Mouse (Mus musculus) forebrain, embryonic 12.5 days (tissue): ENCODE measurements around the gene Gdpd4. TPM values are rescaled to one million over a fixed set of nuclear protein-coding genes. Genes with fewer than 3 reads are reported as not detected.

Experiments used
- ATAC-seq: fragments of 200-750 bp; cut with Nextera tagmentation; 2 replicates; pipeline ENCODE4 v1.8.0; 2017; ENCODE audit warnings: moderate TSS enrichment; ENCODE audit not compliant: low FRiP score
- H3K27ac ChIP-seq: fragments of 300-500 bp; sonication (generic); 2 replicates; pipeline ENCODE4 v1.5.1; 2016; ENCODE audit warnings: mild to moderate bottlenecking
- H3K27me3 ChIP-seq: fragments of 300-500 bp; sonication (generic); 2 replicates; pipeline ENCODE4 v1.6.1; 2016; ENCODE audit warnings: mild to moderate bottlenecking
- H3K36me3 ChIP-seq: fragments of 300-500 bp; sonication (generic); replicated peaks from 2 replicates; pipeline ENCODE4 v1.6.1; 2016; ENCODE audit warnings: mild to moderate bottlenecking
- H3K4me1 ChIP-seq: fragments of 300-500 bp; sonication (generic); 2 replicates; pipeline ENCODE4 v1.6.1; 2016
- H3K4me2 ChIP-seq: fragments of 300-500 bp; sonication (generic); 2 replicates; pipeline ENCODE4 v1.6.1; 2016; ENCODE audit warnings: mild to moderate bottlenecking, moderate library complexity
- H3K4me3 ChIP-seq: fragments of 300-500 bp; sonication (generic); replicated peaks from 2 replicates; pipeline ENCODE4 v1.5.1; 2016; ENCODE audit warnings: mild to moderate bottlenecking
- H3K9ac ChIP-seq: fragments of 300-500 bp; sonication (generic); 2 replicates; pipeline ENCODE4 v1.6.1; 2016; ENCODE audit warnings: mild to moderate bottlenecking
- H3K9me3 ChIP-seq: fragments of 300-500 bp; sonication (generic); 2 replicates; pipeline ENCODE4 v1.6.1; 2016
- WGBS: fragments of 180-500 bp; shearing (Covaris S2); methylation state at CpG from one replicate; pipeline ENCODE4 v1.1.7; 2016; 5-methylcytosine and 5-hydroxymethylcytosine counted together
- polyA plus RNA-seq: library from polyadenylated mRNA; unstranded; fragments of >200 nt; fragmentation: Nextera tagmentation; extraction: Ambion mirVana; gene quantifications from 2 replicates; pipeline ENCODE4 v1.2.1, GENCODE M21; 2016

The Gdpd4 gene
- polyA plus RNA-seq: not detected in 2 replicates

DNA sequence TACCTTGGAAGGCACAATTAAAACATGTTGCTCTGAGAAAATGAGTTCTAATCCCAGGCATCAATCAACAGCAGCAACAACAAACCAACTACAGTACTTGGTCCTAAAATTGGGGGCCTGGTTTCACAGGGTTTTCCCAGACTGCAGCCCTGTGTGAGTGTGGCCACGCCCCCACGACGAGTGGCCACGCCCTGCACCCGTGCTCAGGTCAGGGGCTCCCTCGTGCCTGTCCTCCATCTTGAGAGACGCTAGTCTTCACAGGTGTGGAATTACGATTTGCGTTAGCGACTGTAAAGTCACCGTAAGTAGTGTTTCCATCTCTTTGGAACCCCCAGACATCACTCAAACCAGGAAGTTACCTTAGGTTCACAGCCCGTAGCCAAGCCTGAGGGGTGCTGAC lies at the start of gene Gdpd4:
TSS of gene Gdpd4 (plus strand) at position 214 of the 400 bp plus-strand sequence.
- H3K4me2 ChIP-seq: no peak within 1 kb of the TSS
- no peak within 1 kb of the TSS for H3K4me3 ChIP-seq
- no peaks in the 10 kb centered on the region for H3K4me1 ChIP-seq
- H3K36me3 ChIP-seq: no peaks in the 10 kb centered on the region
- 86% methylated on average over 12 of the region's 12 CpGs for WGBS
- H3K27me3 ChIP-seq: no peaks in the 10 kb centered on the region
- H3K27ac ChIP-seq: no peak within 1 kb of the TSS
- no peak within 1 kb of the TSS for H3K9ac ChIP-seq
- no peaks in the 10 kb centered on the region for H3K9me3 ChIP-seq
- no peak for ATAC-seq

DNA sequence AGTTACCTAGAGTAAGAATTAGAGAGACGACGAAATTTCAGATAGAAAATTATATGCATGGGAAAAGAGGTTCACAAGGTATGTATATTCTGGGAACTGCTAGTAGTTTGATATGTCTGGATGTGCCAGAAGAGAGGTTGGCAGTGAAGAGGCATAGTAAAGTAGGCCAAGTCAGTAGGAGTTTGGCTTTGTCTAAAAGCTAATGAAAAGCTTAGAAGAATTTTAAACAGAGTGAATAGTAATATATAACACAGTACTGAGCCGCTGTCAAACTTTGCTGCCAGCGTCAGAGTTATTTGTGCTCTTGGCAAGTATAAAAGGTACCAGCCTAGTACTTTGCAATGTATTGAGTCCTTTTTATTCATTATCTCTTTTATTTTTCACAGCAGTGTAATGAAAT lies 47.4 kb upstream of the Gdpd4 start:
- Histone ChIP-seq H3K9ac (no peak overlapping the region), H3K27ac (no peak overlapping the region), H3K4me1 (no peaks in the 10 kb centered on the region), H3K9me3 (no peaks in the 10 kb centered on the region), H3K4me2 (no peak overlapping the region), H3K27me3 (no peaks in the 10 kb centered on the region), H3K4me3 (no peak overlapping the region), H3K36me3 (no peaks in the 10 kb centered on the region)
- ATAC-seq: no peak
- 96% methylated on average over 4 of the region's 4 CpGs for WGBS

DNA sequence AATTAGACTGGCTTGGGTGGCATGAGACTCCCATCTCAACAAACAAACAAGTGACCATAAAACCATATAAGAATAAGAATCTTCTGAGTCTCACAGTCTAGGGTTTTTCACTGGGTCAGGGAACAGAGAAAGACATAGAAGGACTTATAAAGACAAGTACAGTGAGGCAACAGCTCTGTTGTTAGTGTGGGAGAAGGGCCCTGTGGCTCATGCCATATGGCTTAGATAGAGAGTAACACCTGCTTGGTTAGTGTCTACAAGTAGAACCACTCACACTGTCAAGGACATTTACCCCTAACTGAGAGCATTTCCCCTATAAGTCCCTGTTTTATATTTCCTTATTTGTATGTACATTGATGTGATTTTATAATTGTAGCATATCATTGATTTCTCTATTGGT lies 46.4 kb upstream of the Gdpd4 start:
- H3K4me2 ChIP-seq: no peak overlapping the region
- no peak overlapping the region for H3K27ac ChIP-seq
- no peak for ATAC-seq
- no peaks in the 10 kb centered on the region for H3K4me1 ChIP-seq
- H3K4me3 ChIP-seq: no peak overlapping the region
- no peaks in the 10 kb centered on the region for H3K9me3 ChIP-seq
- H3K36me3 ChIP-seq: no peaks in the 10 kb centered on the region
- H3K9ac ChIP-seq: no peak overlapping the region
- no peaks in the 10 kb centered on the region for H3K27me3 ChIP-seq

DNA sequence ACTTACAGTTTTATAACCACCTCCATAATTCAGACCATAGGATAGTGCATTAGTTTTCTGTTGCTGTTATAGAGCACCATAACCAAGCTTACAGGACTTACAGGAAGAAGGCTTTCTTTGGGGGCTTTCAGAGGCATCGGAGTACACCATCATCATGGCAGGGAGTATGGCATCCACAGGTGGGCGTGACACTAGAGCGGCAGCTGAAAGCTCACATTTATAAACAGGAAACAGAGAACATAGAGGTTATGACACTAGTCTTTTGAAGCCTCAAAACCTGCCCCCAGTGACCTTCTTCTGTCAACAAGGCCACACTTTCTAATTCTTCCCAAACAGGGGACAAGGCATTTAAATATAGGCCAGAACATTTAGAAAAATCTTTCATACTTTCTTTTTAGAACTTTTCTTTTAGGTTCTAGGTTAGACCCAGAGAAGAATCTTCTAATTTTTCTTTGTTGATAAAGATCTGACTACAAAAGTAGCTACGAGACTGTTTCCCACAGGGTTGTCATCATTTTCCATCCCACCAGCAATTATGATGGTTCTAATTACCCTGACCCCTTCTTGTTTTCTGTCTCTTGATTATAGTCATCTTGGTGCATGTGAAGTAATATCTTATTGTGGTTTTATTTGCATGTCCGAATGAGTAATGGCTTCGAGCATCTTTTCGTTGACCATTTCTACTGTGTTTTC lies 41.8 kb upstream of the Gdpd4 start:
- ATAC-seq: no peak
- Histone ChIP-seq H3K27me3 (no peaks in the 10 kb centered on the region), H3K4me3 (no peak overlapping the region), H3K4me2 (no peak overlapping the region), H3K4me1 (no peaks in the 10 kb centered on the region), H3K36me3 (no peaks in the 10 kb centered on the region; the same call in 1 of the 2 replicates), H3K27ac (no peak overlapping the region), H3K9me3 (no peaks in the 10 kb centered on the region), H3K9ac (no peak overlapping the region)
- 92% methylated on average over 7 of the region's 7 CpGs for WGBS

DNA sequence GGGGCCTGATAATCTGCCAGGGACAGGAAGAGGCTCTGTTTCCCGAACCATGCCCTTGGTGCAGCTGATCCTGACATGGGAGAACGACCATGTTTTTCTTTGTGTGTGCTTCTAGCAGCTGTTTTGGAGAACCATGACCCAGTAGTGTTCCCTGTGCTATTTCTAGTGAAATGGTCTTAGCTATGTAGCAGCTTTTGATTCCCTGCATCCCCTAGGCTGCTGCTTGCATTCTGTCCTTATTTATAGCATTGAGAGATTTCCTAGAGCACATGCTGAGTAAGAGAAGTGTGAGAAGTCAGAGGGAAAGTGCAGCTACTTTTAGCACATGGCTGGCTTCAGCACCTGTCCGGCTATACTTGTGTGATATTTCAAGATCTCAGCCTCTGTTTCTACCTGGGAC lies 8.1 kb upstream of the Gdpd4 start:
- Histone ChIP-seq H3K4me1 (no peaks in the 10 kb centered on the region), H3K4me3 (no peak overlapping the region), H3K4me2 (no peak overlapping the region), H3K27ac (no peak overlapping the region), H3K9ac (no peak overlapping the region), H3K9me3 (no peaks in the 10 kb centered on the region), H3K27me3 (no peaks in the 10 kb centered on the region), H3K36me3 (peaks cover 48% of the 10 kb centered on the region)
- ATAC-seq: no peak
- WGBS: 94% methylated on average over 3 of the region's 3 CpGs

DNA sequence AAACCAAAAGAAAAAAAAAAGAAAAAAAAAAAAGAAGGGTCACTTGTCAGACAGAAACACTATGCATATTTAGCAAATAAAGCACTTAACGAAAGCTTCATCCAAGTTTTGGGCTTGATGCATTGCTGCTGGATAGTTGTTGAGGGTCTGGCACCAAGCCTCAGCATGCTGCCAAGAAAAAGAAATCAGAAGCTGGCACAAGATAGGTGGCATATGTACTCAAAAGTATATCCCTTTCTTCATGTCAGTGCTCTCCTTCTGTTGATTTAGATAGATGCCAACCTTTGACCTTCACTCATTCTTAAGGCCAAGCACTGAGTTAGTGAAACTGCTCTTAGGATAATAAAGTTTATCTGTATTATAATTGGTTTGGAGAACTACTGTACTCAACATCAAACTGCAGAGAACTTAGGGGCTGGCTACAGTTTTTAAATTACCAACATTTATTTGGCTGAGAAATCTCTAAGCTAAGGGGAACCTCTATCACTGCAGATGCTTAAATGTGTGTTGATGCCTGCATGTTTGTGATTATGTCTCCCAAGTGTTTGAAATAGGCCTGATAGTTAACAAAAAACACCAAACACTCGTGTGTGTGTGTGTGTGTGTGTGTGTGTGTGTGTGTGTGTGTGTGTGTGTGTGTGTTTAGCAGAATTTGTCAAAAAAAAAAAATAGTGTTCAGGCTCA lies 4.8 kb upstream of the Gdpd4 start:
- 84% methylated on average over 2 of the region's 2 CpGs for WGBS
- Histone ChIP-seq H3K9me3 (no peaks in the 10 kb centered on the region), H3K4me3 (no peak overlapping the region), H3K27ac (no peak overlapping the region), H3K9ac (no peak overlapping the region), H3K36me3 (peaks cover 26% of the 10 kb centered on the region), H3K27me3 (no peaks in the 10 kb centered on the region), H3K4me2 (no peak overlapping the region), H3K4me1 (no peaks in the 10 kb centered on the region)
- ATAC-seq: no peak

DNA sequence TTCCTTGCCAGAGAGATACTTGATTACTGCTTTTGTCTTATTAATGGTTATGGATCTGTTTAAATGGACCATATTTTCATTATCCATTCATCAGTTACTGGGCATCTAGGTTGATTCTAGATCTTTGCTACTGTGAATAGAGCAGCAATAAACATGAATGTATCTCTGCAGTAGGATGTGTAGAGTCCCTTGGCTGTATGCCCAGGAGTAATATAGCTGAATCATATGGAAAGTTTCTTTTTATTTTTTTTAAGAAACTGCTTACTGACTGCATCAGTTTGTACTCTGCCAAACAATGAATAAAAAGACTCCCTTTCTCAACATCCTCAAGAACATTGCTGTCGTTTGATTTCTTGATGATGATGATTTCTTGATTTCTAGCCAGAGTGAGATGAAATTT lies 6.1 kb downstream of the Gdpd4 start:
- Histone ChIP-seq H3K4me3 (no peak overlapping the region), H3K27me3 (no peaks in the 10 kb centered on the region), H3K27ac (no peak overlapping the region), H3K4me2 (no peak overlapping the region), H3K36me3 (no peaks in the 10 kb centered on the region), H3K9ac (no peak overlapping the region), H3K4me1 (no peaks in the 10 kb centered on the region), H3K9me3 (no peaks in the 10 kb centered on the region)
- 79% methylated on average over 1 of the region's 1 CpGs for WGBS
- ATAC-seq: no peak

DNA sequence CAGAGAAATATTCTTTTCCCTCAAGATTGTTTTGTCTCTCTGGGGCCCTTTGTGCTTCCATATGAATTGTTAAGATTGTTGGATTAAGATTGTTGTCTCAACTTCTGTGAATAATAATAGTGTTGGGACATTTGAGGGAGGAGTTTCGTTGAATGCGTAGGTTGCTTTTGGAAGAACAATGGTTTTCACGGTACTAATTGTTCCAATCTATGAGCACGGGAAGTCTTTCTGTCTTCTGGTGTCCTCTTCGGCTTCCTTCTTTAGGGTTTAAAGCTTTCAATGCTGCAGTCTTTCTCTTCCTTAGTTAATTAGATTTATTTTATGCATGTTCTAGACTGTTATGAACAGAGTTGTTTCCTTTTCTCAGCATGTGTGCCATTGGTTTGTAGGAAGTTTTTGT lies 7.2 kb downstream of the Gdpd4 start:
- WGBS: 85% methylated on average over 5 of the region's 5 CpGs
- Histone ChIP-seq H3K4me1 (no peaks in the 10 kb centered on the region), H3K9me3 (no peaks in the 10 kb centered on the region), H3K36me3 (no peaks in the 10 kb centered on the region), H3K9ac (no peak overlapping the region), H3K27me3 (no peaks in the 10 kb centered on the region), H3K4me2 (no peak overlapping the region), H3K27ac (no peak overlapping the region), H3K4me3 (no peak overlapping the region)
- ATAC-seq: no peak

DNA sequence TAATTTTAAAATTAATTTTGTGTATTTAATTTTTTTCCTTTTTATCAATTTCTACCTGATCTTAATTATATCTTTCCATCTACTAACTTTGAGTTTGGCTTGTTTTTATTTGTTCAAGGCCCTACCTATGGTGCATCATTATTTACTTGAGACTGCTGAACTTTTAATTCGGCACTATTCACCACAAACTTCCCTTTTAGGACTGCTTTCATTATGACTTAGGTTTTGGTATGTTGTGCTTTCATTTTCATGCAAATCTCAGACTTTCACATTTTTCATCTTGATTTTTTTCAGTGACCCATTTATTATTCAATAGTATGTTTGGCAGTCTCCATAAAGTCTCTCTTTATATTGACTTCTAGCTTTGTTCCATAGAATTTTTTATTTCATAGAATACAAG lies 24.7 kb downstream of the Gdpd4 start:
- Histone ChIP-seq H3K4me2 (no peak overlapping the region), H3K4me3 (no peak overlapping the region), H3K9me3 (no peaks in the 10 kb centered on the region), H3K9ac (no peak overlapping the region), H3K4me1 (no peaks in the 10 kb centered on the region), H3K27ac (no peak overlapping the region), H3K36me3 (no peaks in the 10 kb centered on the region), H3K27me3 (no peaks in the 10 kb centered on the region)
- 90% methylated on average over 1 of the region's 1 CpGs for WGBS
- no peak for ATAC-seq

DNA sequence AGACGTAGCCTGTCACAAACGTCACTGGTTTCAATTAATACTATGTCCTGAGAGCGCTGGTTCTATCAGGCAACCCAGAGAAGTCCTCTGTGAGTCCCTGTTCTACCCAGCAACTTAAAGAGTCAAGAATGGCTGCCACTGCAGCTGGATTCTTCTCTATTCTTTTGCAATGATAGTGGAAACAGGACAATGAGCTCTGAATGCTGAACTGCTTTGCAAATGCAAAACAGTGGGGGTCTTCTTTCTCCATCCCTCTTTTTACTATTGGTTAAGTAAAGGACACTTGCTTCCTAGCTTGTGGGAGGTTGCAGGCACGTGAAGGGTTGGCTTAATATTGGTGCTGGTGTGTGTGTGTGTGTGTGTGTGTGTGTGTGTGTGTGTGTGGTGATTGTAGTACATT lies 52.7 kb downstream of the Gdpd4 start:
- Histone ChIP-seq H3K4me1 (no peaks in the 10 kb centered on the region), H3K27me3 (no peaks in the 10 kb centered on the region), H3K9me3 (no peaks in the 10 kb centered on the region), H3K9ac (no peak overlapping the region), H3K27ac (no peak overlapping the region), H3K4me3 (no peak overlapping the region), H3K4me2 (no peak overlapping the region), H3K36me3 (no peaks in the 10 kb centered on the region)
- ATAC-seq: no peak
- WGBS: 25% methylated on average over 4 of the region's 4 CpGs

DNA sequence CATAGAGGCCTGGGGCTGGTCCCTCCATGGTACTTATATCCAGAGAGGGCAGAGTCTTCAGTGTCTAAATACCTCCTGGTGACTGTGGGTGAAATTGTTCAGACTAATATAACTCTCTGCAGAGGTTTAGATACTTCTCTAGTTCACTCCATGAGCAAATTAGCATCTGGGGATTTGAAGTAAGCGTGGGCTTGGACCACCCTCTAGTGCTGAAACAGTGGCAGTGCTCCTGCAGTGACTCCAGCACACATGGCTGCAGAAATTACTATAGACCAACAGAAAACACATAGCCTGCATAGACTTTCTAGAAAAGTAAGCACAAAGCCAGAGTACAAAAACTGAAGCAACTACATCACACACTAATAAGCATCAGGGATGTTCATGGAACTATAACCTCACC lies 57.7 kb downstream of the Gdpd4 start:
- Histone ChIP-seq H3K36me3 (no peaks in the 10 kb centered on the region), H3K4me1 (no peaks in the 10 kb centered on the region), H3K4me2 (no peak overlapping the region), H3K4me3 (no peak overlapping the region), H3K27ac (no peak overlapping the region), H3K9me3 (no peaks in the 10 kb centered on the region), H3K9ac (no peak overlapping the region), H3K27me3 (no peaks in the 10 kb centered on the region)
- peak; percentile 75 for ATAC-seq
- 38% methylated on average over 1 of the region's 1 CpGs for WGBS

DNA sequence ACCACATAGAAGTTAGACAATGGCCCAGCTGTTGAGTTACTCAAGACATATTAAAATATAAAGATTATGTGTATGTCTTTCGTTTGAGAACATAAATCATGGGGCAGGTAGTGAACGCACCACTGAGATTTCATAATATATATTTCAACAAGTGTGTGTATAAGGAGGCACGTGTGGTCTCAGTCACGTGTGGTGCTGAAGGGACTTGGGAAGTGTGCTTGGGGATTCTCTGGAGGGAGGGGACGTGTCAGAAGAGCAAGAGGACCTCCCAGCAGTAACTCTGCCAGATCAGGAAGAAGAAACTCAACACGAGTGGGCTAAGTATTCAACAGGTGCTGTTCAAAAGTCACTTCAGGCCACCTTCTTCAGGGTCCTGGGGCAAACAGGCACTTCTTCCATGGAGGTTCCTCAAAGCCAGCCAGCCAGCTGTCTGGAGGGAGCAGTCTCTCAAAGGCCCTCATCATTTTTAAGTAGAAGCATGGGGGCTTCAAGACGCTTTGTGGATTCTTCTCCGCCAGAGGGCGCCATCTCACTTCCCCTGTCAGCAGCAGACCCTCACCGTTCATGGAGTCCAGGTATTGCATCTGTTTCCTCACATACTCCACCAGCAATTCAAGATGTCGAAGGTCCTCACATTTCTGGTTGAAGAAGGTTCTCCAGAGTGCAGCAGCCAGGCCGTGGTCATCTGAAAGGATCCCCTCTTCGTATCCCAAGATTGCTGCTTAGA lies 64.5 kb downstream of the Gdpd4 start:
- Histone ChIP-seq H3K4me2 (no peak overlapping the region), H3K4me1 (no peaks in the 10 kb centered on the region), H3K27ac (no peak overlapping the region), H3K4me3 (no peak overlapping the region), H3K9ac (no peak overlapping the region), H3K27me3 (no peaks in the 10 kb centered on the region), H3K9me3 (no peaks in the 10 kb centered on the region), H3K36me3 (no peaks in the 10 kb centered on the region)
- WGBS: 54% methylated on average over 13 of the region's 13 CpGs
- ATAC-seq: no peak
